Mouse (Mus musculus) embryonic facial prominence, embryonic 10.5 days (tissue): ENCODE data around the gene Asxl2. TPM values are rescaled to one million over a fixed set of nuclear protein-coding genes. Genes with fewer than 3 reads are reported as not detected.
"Not testable (repeated sequence)": the region's sequence is repeated elsewhere in the genome, so short reads cannot be mapped to it uniquely, and the experiment has no call there.

ENCODE experiments used
- DNase-seq: peaks from one replicate; pipeline ENCODE4 v3.0.0-alpha.2; 2017; ENCODE audit warnings: low spot score
- H3K27ac ChIP-seq: fragments of 300-500 bp; sonication (generic); replicated peaks from 2 replicates; pipeline ENCODE4 v1.5.1; 2016; ENCODE audit warnings: mild to moderate bottlenecking
- H3K27me3 ChIP-seq: fragments of 300-500 bp; sonication (generic); replicated peaks from 2 replicates; pipeline ENCODE4 v1.6.1; 2016; ENCODE audit warnings: low read depth, mild to moderate bottlenecking; ENCODE audit not compliant: poor library complexity, severe bottlenecking
- H3K36me3 ChIP-seq: fragments of 300-500 bp; sonication (generic); replicated peaks from 2 replicates; pipeline ENCODE4 v1.6.1; 2016; ENCODE audit warnings: mild to moderate bottlenecking, moderate library complexity
- H3K4me1 ChIP-seq: fragments of 300-500 bp; sonication (generic); 2 replicates; pipeline ENCODE4 v1.6.1; 2016
- H3K4me3 ChIP-seq: fragments of 300-500 bp; sonication (generic); 2 replicates; pipeline ENCODE4 v1.5.1; 2016; ENCODE audit warnings: mild to moderate bottlenecking, moderate library complexity
- H3K9me3 ChIP-seq: fragments of 300-500 bp; sonication (generic); 2 replicates; pipeline ENCODE4 v1.6.1; 2016; ENCODE audit warnings: mild to moderate bottlenecking
- WGBS: fragments of 180-500 bp; shearing (Covaris S2); methylation state at CpG from one replicate; pipeline ENCODE4 v1.1.7; 2016; 5-methylcytosine and 5-hydroxymethylcytosine counted together
- polyA plus RNA-seq: library from polyadenylated mRNA; unstranded; fragments of >200 nt; fragmentation: Nextera tagmentation; extraction: Ambion mirVana; gene quantifications from 2 replicates; pipeline ENCODE4 v1.2.1, GENCODE M21; 2016

Asxl2 gene
- polyA plus RNA-seq, 1 experiment from 2014 or later = 17.9 TPM

GRCm38 (mm10) chr12:3405662-3406061, 21.0 kb upstream of the Asxl2 start:
- H3K27me3 ChIP-seq, DNase-seq, H3K27ac ChIP-seq, H3K4me1 ChIP-seq, H3K9me3 ChIP-seq, H3K4me3 ChIP-seq: not testable (repeated sequence)
- H3K36me3 ChIP-seq = peaks cover 70% of the 10 kb centered on the region
- 91% methylated on average over 3 of the region's 3 CpGs for WGBS

- Histone ChIP-seq H3K27ac (no peak overlapping the region), H3K4me3 (no peak overlapping the region), H3K36me3 (peaks cover 65% of the 10 kb centered on the region), H3K27me3 (no peaks in the 10 kb centered on the region), H3K4me1 (no peaks in the 10 kb centered on the region), H3K9me3 (no peaks in the 10 kb centered on the region)
- WGBS = 95% methylated on average over 6 of the region's 6 CpGs
- DNase-seq = no peak
Measured at GRCm38 (mm10) chr12:3406585-3406984, 20.1 kb upstream of the Asxl2 start.

GRCm38 (mm10) chr12:3414956-3415355, 11.7 kb upstream of the Asxl2 start:
- Histone ChIP-seq H3K4me3 (no peak overlapping the region), H3K9me3 (peaks cover 5% of the 10 kb centered on the region; the same call in 1 of the 2 replicates), H3K27me3 (no peaks in the 10 kb centered on the region), H3K36me3 (peaks cover 59% of the 10 kb centered on the region), H3K27ac (no peak overlapping the region), H3K4me1 (no peaks in the 10 kb centered on the region)
- WGBS = 90% methylated on average over 4 of the region's 4 CpGs
- no peak for DNase-seq

GRCm38 (mm10) chr12:3418761-3419160, 7.9 kb upstream of the Asxl2 start:
- Histone ChIP-seq H3K36me3 (peaks cover 80% of the 10 kb centered on the region), H3K9me3 (peaks cover 5% of the 10 kb centered on the region; the same call in 1 of the 2 replicates), H3K27me3 (no peaks in the 10 kb centered on the region), H3K4me3 (no peak overlapping the region), H3K27ac (no peak overlapping the region), H3K4me1 (no peaks in the 10 kb centered on the region)
- WGBS = 91% methylated on average over 3 of the region's 3 CpGs
- no peak for DNase-seq

- Histone ChIP-seq H3K27me3 (no peaks in the 10 kb centered on the region), H3K4me3 (no peak overlapping the region), H3K4me1 (peaks cover 14% of the 10 kb centered on the region), H3K36me3 (peaks cover 65% of the 10 kb centered on the region), H3K27ac (no peak overlapping the region), H3K9me3 (no peaks in the 10 kb centered on the region)
- WGBS = 86% methylated on average over 2 of the region's 2 CpGs
- no peak for DNase-seq
Measured at GRCm38 (mm10) chr12:3420519-3420918, 6.1 kb upstream of the Asxl2 start.

- no peak overlapping the region for H3K4me3 ChIP-seq
- no peaks in the 10 kb centered on the region for H3K9me3 ChIP-seq
- no peak overlapping the region for H3K27ac ChIP-seq
- WGBS = 92% methylated on average over 1 of the region's 1 CpGs
- no peak for DNase-seq
- peaks cover 17% of the 10 kb centered on the region for H3K4me1 ChIP-seq
- no peaks in the 10 kb centered on the region for H3K27me3 ChIP-seq
- H3K36me3 ChIP-seq = peaks cover 43% of the 10 kb centered on the region
Measured at GRCm38 (mm10) chr12:3422786-3423185, 3.9 kb upstream of the Asxl2 start.

- H3K27me3 ChIP-seq = no peaks in the 10 kb centered on the region
- no peak for DNase-seq
- H3K9me3 ChIP-seq = no peaks in the 10 kb centered on the region
- peaks cover 22% of the 10 kb centered on the region for H3K4me1 ChIP-seq
- H3K4me3 ChIP-seq = no peak overlapping the region
- no peak overlapping the region for H3K27ac ChIP-seq
- H3K36me3 ChIP-seq = peaks cover 40% of the 10 kb centered on the region
- 96% methylated on average over 2 of the region's 2 CpGs for WGBS
Measured at GRCm38 (mm10) chr12:3424179-3424578, 2.5 kb upstream of the Asxl2 start.

- Histone ChIP-seq H3K9me3 (no peaks in the 10 kb centered on the region), H3K4me3 (peak overlapping the region; percentile 93), H3K27me3 (no peaks in the 10 kb centered on the region), H3K4me1 (peaks cover 22% of the 10 kb centered on the region), H3K27ac (peak overlapping the region; percentile 97), H3K36me3 (peaks cover 35% of the 10 kb centered on the region)
- peak; percentile 21 for DNase-seq
- 47% methylated on average over 15 of the region's 15 CpGs for WGBS
Measured at GRCm38 (mm10) chr12:3425375-3426341, 999 bp upstream of the Asxl2 start.

GRCm38 (mm10) chr12:3427067-3427889, 621 bp downstream of the Asxl2 start:
- peaks cover 22% of the 10 kb centered on the region for H3K4me1 ChIP-seq
- DNase-seq = peak; percentile 80
- peak overlapping the region; percentile 93 for H3K4me3 ChIP-seq
- peaks cover 25% of the 10 kb centered on the region for H3K36me3 ChIP-seq
- peak overlapping the region; percentile 97 for H3K27ac ChIP-seq
- WGBS = under 1% methylated on average over 65 of the region's 65 CpGs
- no peaks in the 10 kb centered on the region for H3K9me3 ChIP-seq
- no peaks in the 10 kb centered on the region for H3K27me3 ChIP-seq

- H3K4me1 ChIP-seq = peaks cover 22% of the 10 kb centered on the region
- peak overlapping the region; percentile 97; the same call in 1 of the 2 replicates for H3K27ac ChIP-seq
- no peak for DNase-seq
- peaks cover 16% of the 10 kb centered on the region for H3K36me3 ChIP-seq
- WGBS = 66% methylated on average over 11 of the region's 11 CpGs
- no peaks in the 10 kb centered on the region for H3K9me3 ChIP-seq
- H3K27me3 ChIP-seq = no peaks in the 10 kb centered on the region
- H3K4me3 ChIP-seq = peak overlapping the region; percentile 93
Measured at GRCm38 (mm10) chr12:3427891-3428775, 1.5 kb downstream of the Asxl2 start.

- no peak overlapping the region for H3K4me3 ChIP-seq
- peaks cover 25% of the 10 kb centered on the region for H3K36me3 ChIP-seq
- no peaks in the 10 kb centered on the region for H3K9me3 ChIP-seq
- WGBS = 86% methylated on average over 2 of the region's 2 CpGs
- no peak for DNase-seq
- H3K27me3 ChIP-seq = no peaks in the 10 kb centered on the region
- no peak overlapping the region for H3K27ac ChIP-seq
- peaks cover 14% of the 10 kb centered on the region for H3K4me1 ChIP-seq
Measured at GRCm38 (mm10) chr12:3429681-3430442, 3.2 kb downstream of the Asxl2 start.
